Mouse (Mus musculus): ENCODE results near the gene Nudt22.
"Not testable (repeated sequence)": the region's sequence is repeated elsewhere in the genome, so short reads cannot be mapped to it uniquely, and the experiment has no call there.

Gene Nudt22

DNA sequence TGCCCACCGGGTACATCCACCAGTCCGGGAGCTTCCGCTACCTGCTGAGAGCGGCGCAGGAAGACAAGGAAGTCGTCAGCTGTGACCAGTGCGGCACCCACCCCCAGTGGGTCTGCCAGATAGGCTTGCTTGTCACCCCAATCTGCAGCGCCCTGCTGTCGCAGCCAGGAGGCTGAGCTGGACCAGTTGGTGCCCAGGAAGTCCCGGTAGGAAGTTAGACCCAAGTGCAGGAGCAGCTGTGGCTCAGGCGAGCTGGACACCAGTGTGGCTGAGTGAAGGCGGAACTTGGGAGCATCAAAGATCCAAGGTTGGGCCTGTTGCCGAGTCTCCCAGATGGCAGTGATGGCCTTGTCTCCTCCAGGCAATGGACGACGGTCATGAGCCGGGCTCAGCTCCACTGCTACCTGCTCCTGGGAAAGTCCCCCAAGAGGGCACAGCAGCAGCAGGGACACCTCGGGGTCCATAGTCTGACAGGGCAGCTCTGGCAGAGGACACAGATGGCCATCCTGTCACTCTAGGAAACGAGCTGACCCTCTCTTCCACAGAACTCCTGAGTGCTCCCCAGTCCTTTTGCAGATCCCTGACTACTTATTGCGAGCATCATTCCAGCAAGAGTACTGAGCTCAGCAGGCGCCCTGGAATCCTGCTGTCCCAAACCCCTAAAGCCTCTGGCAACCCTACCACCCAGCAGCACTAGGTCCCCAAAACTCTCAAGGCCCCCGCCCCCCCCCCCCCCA lies 494 bp downstream of the Nudt22 start:
- DNase-seq (ENCODE audit: low read depth, low spot score), result no peak

DNA sequence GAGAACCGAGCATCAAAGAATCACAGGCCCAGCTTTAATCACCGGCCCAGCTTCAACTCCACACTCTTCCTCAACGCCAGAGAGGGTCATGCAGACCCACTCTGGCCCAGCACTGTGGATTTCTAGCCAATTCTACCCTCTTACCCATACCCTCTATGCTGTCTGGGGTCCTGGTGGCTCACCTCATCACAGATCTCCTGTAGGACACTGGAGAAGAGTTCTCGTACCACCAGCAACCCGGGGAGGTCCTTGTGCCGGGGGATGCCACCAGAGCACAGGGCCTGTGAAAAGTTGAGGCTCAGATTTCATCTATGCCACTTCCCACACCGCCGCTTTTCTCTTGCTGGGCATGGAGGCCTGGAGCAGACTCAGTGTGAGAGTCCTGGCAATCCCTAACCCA lies 1.4 kb downstream of the Nudt22 start:
- DNase-seq (ENCODE audit: low read depth, low spot score), result no peak

DNA sequence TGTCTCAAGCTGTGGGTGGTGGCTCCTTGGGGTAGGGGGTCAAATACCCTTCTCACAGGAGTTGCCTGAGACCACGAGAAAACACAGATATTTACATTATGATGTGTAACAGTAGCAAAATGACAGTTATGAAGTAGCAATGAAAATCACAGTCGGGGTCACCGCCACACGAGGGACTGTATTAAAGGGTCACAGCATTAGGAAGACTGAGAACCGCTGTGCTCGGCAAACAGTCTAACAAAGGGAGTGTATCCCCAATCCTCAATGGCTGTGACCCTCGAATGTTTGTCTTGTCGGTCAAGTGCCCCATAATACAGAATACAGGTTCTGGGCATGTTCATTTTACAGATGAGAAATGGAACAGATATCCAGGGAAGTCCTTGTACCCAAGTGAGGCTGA lies 1.9 kb downstream of the Nudt22 start:
- no peak for DNase-seq (ENCODE audit: low read depth, low spot score)

DNA sequence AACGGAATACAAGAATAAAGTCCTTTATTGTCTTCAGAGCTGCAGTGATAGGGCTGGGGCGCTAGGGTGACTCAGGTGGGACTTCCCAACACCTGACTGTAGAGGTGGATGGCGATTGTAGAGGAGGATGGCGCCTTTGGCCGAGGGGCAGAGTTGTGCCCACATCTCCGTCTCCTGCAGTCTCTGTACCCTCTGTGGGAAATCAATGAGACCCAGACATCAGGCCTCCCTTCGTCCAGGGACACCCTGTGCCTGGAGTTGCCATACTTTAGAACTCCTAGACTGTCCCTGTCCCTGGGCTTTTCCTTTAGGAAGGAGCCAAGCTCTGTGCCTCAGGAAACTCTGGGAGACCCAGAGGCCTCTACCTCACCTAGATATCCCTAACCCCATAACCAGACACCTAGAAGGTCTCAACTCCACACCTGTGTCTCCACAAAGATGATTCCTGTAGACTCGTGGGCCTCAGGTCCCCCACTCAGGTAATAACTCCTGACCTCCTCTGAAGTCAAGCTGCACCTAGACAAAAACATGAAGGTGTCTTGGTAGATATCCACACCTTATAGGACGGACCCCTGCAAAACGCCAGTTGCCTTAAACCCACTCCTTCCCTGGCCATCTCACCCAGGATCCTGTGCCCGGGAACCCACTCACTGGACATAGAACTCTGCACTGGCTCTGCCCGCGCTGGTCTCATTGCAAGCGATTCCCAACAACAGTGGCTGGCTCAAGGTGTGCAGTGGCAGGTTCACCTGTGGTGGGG lies 2.7 kb downstream of the Nudt22 start:
- DNase-seq (ENCODE audit: low read depth, low spot score), result no peak

DNA sequence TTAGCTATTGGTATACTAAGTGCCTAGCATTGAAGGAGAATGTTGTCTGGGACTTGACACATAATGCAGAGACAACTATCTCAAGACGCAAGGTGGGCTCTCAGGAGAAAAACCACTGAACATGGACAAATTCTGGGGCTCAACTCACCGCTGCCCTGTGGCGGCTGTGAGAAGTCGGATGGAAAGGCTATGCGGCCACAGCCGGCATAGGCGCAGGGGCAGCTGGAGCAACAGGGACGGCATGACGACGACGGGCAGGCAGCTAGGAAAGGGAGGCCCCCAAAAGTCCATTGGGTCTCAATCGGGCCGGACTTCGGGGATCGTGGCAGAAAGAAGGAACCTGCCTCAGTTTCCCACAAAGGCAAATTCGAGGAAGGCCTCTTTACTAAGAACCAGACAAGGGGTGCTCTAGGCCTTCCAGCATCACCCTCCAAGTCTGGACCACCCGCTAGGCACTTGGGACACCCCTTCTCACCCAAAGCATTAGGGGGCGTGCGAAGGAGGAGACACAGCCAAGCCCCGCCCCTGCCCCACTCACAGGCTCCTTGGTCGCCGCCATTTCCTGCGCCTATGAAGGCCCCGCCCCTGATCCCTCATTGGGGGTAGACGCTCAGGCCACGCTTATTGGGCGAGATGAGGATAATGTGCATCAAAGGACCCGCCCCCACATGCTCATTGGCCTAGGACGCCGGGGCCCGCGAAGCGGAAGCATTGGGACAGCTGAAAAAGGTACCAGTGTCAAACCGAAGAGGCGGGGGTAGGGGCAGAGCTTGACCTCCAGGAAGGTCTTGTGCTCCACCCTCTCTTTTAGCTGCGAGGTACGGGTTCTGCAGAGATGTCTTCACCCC lies 3.7 kb downstream of the Nudt22 start, which contains the start of gene Dnajc4:
Gene Dnajc4, minus strand, starts transcription at position 562 of the 848 bp plus-strand sequence.
- peak; percentile 99 for DNase-seq (ENCODE audit: low read depth, low spot score)

- not testable (repeated sequence) for DNase-seq (ENCODE audit: low read depth, low spot score)
These were observed 4.8 kb downstream of the Nudt22 start for GRCm38 (mm10) chr19:6991166-6991565.

- DNase-seq (ENCODE audit: low read depth, low spot score), result no peak
These were observed 5.2 kb downstream of the Nudt22 start for GRCm38 (mm10) chr19:6990712-6991111.

DNA sequence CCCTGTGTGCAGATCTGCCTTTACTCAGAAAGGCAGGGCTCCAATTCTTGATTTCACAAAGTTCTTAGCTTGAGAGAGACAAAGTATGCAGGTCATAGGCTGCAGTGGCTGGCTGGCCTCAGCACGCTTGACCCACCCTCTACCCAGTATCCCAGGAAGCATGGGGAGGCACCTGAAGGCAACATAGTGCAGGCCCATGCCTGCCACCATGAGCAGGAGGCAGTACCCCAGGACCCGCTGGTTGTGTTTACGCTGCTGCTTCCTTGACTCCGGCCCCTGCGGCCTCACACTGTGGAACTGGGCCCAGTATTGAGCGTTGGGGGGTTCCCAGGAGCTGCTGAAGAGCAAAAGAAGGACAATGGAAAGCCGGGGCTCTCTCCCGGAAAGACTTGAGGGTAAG lies 6.7 kb downstream of the Nudt22 start:
- DNase-seq (ENCODE audit: low read depth, low spot score), result no peak

DNA sequence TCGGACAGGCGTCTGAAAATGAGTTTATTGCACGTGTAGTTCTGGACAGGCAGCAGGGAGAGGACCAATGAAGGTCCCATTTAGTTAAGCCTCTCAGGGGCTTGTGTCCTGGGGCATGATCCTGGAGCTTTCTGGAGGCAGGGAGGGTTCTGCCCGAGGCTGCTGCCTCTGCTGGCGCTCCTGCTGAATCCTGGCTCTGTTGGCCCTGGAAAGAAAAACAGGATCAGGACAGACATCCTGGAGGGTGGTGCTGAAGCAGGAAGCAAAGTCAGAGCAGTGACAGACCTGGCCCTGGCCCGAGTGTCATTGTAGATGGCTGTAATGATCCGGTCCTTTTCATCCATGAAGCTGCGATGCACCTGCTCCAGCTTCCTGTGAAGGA lies 8.0 kb downstream of the Nudt22 start:
- DNase-seq (ENCODE audit: low read depth, low spot score), result peak; percentile 43

GRCm38 (mm10) chr19:6987061-6987903 lies 8.6 kb downstream of the Nudt22 start, which contains the start of gene Vegfb:
Gene Vegfb, minus strand, starts transcription at chr19:6987651.
- DNase-seq (ENCODE audit: low read depth, low spot score), result peak; percentile 58

DNA sequence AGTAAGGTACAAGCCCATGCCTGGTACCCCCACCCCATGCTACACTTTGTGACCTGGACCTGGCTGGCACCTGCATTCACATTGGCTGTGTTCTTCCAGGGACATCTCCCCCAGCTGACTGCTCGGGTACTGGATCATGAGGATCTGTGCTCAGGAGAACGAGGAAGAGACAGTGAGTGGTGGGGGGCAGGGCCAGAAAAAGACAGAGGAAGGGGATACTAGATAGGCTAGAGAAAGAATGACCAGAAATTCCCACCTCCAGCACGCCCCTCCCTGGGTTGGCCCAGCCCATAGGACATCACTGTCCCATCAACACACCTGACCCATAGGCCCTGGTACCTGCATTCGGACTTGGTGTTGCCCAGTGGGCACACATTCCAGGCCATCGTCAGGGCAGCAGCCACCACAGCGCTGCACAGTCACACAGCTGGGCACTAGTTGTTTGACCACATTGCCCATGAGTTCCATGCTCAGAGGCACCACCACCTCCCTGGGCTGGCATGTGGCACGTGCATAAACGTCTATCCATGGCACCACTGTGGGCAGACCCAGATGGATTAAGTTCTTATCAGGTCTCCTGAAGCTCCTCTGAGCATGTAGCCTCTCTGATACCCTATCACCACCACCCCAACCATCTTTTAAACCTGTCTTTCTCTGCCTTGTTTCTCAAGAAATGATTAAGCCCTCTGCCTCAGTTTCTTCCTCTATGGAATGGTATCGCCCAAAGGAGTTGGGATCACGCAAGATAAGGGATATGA lies 9.8 kb downstream of the Nudt22 start:
- no peak for DNase-seq (ENCODE audit: low read depth, low spot score)

DNA sequence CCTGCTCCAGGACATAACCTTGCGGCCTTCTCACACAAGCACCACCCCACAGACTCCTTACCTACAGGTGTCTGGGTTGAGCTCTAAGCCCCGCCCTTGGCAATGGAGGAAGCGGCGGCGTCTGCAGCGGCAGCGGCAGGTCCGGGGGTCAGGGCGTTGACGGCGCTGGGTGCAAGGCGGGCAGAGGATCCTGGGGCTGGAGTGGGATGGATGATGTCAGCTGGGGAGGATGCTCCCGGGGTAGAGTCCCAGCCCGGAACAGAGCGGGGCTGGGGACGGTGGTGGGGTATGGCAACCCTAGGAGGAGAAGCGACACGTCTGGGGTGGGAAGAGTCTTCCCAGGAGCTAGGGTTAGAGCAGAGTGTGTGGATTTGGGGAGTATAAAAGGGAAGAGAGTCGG lies 10.6 kb downstream of the Nudt22 start:
- peak; percentile 46 for DNase-seq (ENCODE audit: low read depth, low spot score)

DNA sequence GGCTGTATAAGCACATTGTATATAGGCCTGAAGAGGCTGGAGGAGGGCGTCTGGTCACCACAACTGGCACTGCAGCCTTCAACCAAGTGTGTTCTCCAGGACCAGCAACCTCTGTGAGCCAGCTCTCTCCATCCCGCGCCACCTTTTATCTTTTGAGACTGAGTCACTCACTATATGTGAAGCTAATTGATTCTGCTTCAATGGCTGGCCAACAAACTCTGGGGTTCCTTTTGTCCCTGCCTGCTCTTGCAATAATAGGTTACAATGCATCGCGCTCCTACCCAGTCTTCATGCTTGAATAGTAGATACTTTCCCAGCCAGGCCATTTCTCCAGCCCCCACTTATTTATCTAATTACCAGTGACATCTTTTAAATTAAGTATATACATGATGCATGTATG lies 12.3 kb downstream of the Nudt22 start:
- DNase-seq (ENCODE audit: low read depth, low spot score), result no peak

- DNase-seq (ENCODE audit: low read depth, low spot score), result no peak
These were observed 14.5 kb downstream of the Nudt22 start for GRCm38 (mm10) chr19:6981465-6981864.

DNA sequence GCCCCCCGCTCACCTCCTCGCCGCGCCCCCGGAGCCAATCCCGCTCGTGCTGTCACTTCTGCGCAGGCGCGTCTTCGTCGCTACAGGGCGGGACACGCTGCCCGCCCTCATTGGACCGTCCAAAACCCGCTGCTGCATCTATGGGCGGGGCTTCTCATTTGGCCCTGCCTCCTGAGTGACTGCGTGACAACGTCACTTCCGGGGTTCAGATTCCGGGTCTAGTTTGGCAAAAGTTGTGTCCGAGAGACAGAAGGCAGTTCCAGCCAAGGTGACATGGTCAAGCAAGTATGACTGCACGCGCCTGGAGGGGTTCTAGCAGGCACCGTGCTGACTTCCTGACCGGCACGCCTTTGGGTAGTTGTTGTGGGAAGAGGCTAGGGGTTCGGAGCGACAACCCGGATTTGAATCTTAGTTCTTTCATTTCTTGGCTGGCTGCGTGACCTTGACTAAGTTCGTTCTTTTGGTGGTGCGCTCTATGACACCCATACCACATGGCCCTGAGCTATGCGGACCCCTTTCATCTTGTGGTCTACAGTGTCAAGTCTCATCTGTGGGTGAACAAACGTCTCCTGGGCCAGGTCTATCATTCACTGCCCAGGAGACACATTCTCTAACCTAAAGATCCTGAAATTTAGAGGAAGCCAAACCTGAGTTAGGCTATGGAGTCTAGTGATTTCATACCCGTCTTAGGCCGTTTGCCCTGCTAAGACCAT lies 15.4 kb downstream of the Nudt22 start, which contains the start of gene Fkbp2:
Gene Fkbp2, minus strand, starts transcription at position 121 of the 713 bp plus-strand sequence.
- peak; percentile 99 for DNase-seq (ENCODE audit: low read depth, low spot score)

- peak; percentile 100 for DNase-seq (ENCODE audit: low read depth, low spot score)
These were observed 16.2 kb downstream of the Nudt22 start for GRCm38 (mm10) chr19:6979486-6980380.

DNA sequence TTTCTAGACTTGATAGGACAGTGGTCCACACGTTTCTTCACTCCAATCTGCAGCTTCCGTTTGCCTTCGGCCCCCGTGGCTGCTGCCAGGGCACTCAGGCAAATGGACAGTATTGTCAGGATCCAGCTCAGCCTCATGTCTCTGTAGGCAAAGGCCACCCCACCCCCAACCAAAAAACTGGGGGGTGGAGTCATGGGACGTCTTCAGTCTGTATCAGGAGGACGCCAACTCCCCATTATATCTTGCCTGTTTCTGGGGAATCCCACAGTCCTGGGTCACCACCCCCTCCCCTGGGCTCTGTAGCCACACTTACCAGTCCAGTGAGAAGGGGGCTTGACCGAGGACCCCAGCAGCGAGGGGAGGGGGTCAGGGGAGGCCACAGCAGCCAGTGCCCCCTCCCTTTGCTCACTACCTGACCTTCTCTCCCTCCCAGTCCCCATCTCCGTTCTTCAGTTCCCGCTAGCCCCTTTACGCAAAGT lies 16.9 kb downstream of the Nudt22 start:
- DNase-seq (ENCODE audit: low read depth, low spot score), result no peak

- DNase-seq (ENCODE audit: low read depth, low spot score), result no peak
These were observed 17.3 kb downstream of the Nudt22 start for GRCm38 (mm10) chr19:6978639-6978974.
